Mouse (Mus musculus): ENCODE measurements around the gene Ubxn2a.

DNA sequence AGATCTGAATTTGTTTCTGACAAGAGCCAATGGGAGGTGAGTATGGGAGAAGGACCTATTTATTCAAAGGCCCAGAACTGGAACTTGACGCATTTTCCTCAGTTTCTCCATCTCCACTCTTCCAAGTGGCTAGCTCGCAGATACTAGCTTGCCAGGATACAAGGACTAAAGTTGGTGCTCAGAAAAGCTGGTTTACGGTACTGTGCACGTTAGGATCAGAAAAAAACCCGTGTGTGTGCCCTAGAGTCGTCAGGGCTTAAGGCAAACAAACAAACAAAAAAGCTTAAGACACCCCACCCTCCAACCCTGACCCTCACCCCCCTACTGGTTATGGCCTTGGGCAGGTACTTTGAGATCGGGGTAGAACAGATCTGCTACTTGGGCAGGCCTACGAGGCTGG is 65.0 kb downstream of the Ubxn2a start:
- TF ChIP-seq CTCF (IDR thresholded peaks at IDR 0.05; ENCODE audit: insufficient read depth, low read length) = no peak
- no peak for TF ChIP-seq POLR2A (IDR thresholded peaks at IDR 0.05; ENCODE audit: borderline replicate concordance, extremely low read depth, low read depth, low read length)
